Mouse (Mus musculus) adrenal gland, postnatal 36 days (tissue): ENCODE measurements around the gene Tmem223. TPM values are rescaled to one million over a fixed set of nuclear protein-coding genes. Genes with fewer than 3 reads are reported as not detected.
A peak's percentile ranks its signal among the peaks of the same experiment; 100 is the strongest.
"Not testable (repeated sequence)": the region's sequence is repeated elsewhere in the genome, so short reads cannot be mapped to it uniquely, and the experiment has no call there.

Experiments used
- DNase-seq, 2 experiments: peaks; one replicate each; pipeline ENCODE4 v3.0.0; 2021; ENCODE audit warnings: mixed read lengths in 1 of 2
- long read RNA-seq, 2 experiments: library from polyadenylated mRNA; stranded (forward); transcript quantifications; one replicate each; pipeline ENCODE4 v2.0.0; 2021; ENCODE audit warnings: borderline sequencing depth in 2 of 2
- total RNA-seq, 2 experiments: library from RNA; stranded (reverse); gene quantifications; 2 replicates each; pipeline ENCODE4 v1.2.3; 2021

Tmem223 gene
- 100 to 1,000 TPM; 113 to 127 TPM for total RNA-seq
- long read RNA-seq, experiment 1, transcript Tmem223-201 (2 exons, 748 nt) = major isoform, 142 of 154 reads
- long read RNA-seq, experiment 1, partial matches to known transcripts = 8 of 154 reads
- long read RNA-seq, experiment 1, other reads (novel, unspliced or antisense) = 4 of 154 reads
- long read RNA-seq, experiment 2, transcript Tmem223-201 (2 exons, 748 nt) = major isoform, 82 of 82 reads
- long read RNA-seq, experiment 2, partial matches to known transcripts = 0 of 82 reads
- long read RNA-seq, experiment 2, other reads (novel, unspliced or antisense) = 0 of 82 reads

DNA sequence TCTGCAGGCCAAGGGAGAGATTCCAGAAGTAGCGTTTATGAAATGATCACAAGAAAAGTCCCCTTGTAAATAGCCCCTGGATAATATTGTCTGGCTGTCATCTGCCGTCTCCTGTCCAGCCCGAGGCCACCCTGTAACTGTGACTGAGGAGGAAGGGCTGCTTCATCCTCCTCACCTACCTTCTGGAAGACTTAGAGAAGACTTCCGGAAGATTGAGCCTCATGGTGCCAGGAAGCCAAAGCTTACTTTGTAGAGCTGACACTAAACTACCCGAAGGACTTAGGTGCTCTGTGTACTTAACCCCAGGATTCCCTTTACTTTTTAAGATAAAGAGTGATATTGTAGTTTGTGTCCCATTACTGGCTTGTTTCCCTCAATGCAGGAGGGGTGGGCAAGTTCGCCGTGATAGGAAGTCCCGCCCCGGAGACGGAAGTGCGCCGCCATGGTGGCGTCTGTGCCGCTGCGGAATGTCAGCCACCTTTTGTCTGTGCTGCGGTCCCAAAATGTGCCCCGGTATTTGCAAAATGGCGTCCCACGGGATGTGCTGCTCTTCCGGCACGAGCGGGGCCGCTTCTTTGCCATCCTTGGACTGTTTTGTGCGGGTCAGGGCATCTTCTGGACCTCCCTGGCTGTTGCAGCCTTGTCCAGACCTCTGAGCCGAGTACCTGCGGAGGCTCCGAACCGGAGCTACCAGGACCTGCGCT lies at the start of gene Tmem223:
Gene Tmem223 (plus strand): TSS at position 430 of the 704 bp plus-strand sequence.
- peak; percentile 88 to 92 for DNase-seq

- DNase-seq = no peak
Measured at GRCm38 (mm10) chr19:8721378-8721777, 49.4 kb upstream of the Tmem223 start.

GRCm38 (mm10) chr19:8722021-8722420 lies 48.8 kb upstream of the Tmem223 start:
- no peak for DNase-seq

DNA sequence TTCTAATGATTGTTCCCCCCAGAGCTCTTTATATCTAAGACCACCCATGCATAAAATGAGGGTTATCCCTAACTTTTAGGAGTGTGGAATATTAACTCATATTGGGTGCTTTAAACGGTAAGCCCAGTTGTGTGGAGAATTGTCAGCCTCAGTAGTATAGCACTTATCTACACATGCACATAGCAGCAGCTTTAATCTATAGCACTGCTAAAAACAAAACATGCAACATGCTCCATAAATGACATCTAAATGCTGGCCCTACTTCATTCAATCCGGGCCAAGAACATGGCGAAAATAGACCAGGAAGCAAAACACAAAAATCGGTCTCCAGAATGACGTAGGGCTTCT lies 48.3 kb upstream of the Tmem223 start:
- DNase-seq = no peak

DNA sequence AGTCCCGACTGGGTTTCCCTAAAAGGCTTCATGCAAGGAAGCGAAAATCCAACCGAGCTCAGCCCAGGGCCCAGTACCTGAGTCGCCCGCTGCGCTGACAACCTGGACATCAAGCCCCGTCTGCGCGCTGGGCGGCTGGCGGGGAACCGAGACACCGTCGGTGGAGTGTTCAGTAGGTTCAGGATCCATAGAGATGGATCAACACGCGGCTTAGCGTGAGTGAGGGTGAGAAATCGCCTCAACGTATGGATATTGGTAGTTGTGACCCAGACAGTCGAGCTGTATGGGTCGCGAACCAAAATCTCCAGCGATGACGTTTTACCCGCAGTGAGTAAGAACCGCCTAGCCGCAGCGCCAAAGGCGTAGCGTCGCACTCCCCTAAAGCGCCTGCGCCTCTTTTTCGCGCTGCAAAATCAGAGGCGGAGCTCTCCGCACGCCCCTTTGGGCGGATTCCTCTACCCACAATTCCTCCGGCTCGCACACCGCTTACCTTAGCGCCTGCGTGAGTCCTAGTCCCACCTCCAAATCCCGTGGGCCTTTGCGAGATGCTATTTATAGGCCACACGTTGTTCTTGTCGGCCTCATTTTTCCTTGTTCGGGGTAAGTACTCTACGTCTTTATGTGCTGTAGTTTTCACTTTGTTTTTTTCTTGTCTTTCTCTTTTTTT lies 47.8 kb upstream of the Tmem223 start, which contains the start of gene Slc3a2:
Gene Slc3a2 (minus strand): TSS at position 463 of the 667 bp plus-strand sequence.
- peak; percentile 95 to 96 for DNase-seq

DNA sequence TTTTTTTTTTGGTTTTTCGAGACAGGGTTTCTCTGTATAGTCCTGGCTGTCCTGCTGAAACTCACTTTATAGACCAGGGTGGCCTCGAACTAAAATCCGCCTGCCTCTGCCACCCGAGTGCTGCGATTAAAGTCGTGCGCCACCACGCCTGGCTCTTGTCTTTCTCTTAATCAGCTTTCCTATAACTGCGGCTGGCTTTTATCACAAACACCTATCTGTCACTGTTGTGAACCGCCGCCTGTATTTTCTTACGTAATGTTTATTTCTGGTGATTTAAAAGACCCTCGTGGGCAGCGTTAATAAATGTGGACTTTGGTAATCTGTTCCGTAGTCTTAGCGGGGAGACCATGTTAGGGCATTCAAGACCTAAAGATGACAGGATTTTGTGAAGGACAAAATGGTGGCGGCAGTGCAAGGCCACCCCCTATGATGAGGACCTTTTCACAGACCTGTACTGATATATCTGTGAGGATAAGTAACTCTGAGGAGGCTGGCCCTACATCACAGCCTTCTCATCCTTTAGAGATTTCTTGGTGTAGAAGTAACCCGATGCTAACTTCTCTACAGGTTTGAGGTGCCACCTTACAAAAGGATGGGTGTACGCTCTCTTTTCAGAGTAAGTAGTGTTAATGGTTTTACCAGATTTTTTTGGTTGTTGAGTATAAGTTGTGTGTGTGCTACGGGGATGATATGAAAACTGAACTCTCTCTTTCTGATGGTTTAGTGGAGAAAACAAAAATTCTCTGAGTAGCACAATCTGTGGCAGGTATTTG lies 47.0 kb upstream of the Tmem223 start:
- DNase-seq = no peak

DNA sequence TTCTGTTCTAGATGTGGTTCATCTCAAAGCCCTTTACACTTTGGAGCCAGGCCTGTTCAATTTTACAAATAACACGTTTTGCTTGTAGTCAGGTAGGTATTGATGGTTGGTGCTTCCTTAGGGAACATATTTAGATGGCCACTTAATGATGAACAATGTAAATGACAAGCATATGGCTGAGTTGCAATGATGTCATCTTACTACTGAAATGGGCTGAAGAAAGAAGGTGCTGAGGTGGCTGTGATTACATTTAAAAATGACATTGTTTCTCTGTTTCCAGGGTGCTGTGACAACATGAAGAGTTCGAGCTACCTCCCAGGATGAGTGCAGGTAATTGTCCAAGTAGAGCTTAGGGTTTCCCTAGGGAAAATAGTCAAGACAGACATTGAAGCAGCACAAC lies 46.4 kb upstream of the Tmem223 start:
- DNase-seq = no peak

DNA sequence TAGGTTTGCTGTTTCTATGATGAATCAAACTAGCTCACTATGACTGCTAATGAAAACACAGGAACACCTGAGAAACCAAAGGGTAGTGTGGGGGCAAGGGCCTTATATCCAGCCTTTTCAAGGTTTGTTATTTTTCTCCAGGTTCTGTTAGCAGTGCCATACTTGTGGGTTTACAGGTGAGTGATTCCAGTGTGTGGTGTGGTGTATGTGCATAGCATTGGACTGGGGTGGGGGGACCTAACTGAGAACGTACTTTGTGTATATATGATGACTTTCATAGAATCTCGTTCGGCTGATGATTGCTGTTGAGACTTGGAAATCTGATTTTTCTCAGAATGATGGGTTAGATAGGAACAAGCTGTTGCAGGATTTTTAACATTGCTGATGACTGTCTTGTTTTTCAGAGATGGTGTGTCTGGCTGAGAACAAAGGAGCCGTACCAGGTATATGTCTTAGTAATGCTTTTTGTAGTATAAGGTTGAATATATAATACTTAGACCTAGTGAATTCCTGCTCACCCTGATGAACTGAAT lies 45.6 kb upstream of the Tmem223 start:
- no peak for DNase-seq

GRCm38 (mm10) chr19:8726609-8727390 lies 44.0 kb upstream of the Tmem223 start:
- DNase-seq = no peak

DNA sequence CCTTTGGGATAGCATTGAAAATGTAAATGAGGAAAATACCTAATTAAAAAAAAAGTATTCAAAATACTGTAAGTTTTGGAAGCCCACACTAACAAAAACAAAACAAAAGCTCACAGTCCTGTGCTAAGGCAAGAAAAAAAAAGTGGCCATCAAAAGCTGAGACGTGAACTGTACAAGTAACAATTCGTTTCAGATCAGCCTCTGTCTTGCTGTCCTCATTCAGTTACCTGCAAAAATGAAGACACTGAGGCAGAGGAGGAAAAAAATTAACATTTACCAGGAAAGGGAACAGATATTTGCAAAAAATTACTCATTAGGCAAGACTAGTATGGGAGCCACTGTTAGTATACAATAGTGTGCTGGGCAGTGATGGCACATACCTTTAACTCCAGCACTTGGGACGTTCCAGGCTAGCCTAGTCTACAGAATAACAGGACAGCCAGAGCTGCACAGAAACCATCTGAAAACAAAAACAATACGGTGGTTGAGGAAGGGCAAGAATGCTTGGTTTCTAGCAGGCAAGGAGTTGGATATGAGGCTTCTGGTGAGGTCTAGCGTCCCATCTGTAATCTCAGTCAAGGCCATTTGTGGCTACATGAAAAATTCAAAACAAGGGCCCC lies 43.2 kb upstream of the Tmem223 start:
- no peak for DNase-seq

- DNase-seq = not testable (repeated sequence)
Measured at GRCm38 (mm10) chr19:8728335-8729099, 42.3 kb upstream of the Tmem223 start.

- DNase-seq = no peak
Measured at GRCm38 (mm10) chr19:8734334-8734733, 36.5 kb upstream of the Tmem223 start.

DNA sequence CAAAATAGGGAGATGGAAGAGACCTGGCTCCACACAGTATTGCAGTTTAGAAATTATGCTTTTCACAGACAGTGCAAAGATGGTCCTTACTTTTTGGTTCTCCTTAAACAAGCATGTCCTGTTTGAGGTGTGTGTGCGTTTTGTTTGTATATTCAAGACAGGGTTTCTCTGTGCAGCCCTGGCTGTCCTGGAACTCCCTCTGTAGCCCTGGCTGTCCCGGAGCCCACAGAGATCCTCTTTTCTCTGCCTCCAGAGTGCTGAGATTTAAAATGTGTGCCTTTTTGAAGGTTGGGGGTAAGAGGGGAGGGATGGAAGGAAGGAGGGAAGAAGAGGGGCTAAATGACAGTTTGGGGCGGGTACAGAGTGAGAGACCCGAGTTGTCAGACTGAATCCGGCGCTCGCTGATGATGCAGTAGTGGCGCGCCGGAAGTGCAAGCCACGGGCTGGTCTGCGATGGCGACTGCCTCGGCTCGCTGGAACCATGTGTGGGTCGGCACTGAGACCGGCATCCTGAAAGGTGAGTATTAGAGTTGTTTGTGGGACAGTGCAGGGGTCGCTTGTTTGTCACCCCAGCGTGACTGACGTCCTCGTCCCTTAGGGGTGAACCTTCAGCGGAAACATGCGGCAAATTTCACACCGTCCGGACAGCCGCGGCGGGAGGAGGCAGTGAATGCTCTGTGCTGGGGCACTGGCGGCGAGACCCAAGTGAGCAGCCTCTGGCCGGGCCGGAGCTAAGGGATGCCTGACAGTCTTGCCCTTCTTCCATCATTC lies 35.2 kb upstream of the Tmem223 start, which contains the start of gene Wdr74:
Gene Wdr74 (plus strand): TSS at position 439 of the 771 bp plus-strand sequence.
- peak; percentile 93 to 95 for DNase-seq

- no peak for DNase-seq
Measured at GRCm38 (mm10) chr19:8736160-8736467, 34.7 kb upstream of the Tmem223 start.

- no peak for DNase-seq
Measured at GRCm38 (mm10) chr19:8738911-8739310, 31.9 kb upstream of the Tmem223 start.

DNA sequence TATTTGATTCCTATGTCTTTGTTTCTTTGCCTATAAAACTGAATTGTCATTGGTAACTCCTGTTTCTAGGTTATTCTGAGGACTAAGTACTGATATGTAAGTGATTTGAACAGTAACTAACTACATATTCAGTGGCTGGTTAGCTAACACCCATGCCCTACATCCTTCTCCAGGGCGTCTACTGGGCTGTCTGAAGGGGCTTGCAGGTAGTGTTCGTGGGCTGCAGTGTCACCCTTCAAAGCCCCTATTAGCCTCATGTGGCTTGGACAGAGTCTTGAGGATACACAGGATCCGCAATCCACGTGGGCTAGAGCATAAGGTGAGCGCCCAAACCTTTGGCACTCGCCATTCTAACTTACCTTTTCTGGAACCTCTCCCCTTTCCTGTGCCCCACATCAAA lies 31.1 kb upstream of the Tmem223 start:
- DNase-seq = no peak

DNA sequence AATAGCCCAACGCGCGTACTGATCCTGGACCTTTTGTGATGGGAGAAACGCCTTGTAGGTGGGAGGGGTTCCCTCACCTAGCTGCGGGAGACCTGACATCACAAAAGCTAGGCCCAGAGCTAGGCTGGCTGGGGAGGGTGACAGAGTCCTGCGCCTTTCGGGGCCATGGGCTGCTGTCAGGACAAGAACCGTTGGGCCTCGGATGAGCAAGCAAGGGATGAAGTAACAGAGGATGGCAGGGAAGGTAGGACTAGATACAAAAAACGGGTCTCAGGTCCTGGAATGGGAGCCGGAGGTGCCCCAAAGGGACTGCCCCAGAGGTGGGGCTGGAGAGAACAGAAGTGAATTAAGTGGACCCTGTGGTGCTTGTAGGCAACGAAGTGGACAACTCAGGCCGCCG lies 30.2 kb upstream of the Tmem223 start, which contains the start of gene 1700092M07Rik:
Gene 1700092M07Rik (plus strand): TSS at position 116 of the 400 bp plus-strand sequence.
- no peak for DNase-seq

DNA sequence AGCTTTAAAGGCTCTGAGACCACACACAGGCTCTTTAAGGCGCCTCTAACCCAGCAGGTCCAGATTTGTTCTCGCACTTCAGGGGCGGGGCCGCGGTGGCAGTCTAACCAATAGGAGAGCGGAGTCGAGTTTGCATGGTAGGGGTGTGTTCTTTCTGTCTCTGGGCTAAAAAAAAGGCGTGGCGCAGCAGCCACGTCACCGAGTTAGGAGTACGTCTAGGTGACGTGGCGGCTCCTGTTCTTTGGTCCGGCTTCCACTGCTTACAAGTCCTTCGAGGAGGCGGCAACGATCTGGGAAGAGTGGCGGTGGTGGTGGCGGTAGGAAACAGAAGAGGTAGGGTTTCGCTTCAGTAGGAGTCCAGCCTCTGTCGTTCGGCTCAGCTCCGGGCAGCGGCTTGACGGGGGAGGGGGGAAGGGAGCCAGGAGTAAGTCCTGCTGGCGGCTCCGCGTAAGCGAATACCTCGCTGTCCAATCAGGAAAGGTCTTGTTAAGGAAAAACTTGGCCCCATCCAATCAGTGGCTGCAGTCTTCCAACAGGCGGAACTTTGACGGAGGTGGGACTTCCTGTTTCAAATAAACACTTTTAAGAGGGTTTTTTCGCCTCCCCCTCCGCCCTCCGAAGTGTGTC lies 29.4 kb upstream of the Tmem223 start, which contains the start of gene Stx5a:
Gene Stx5a (plus strand): TSS at position 171 of the 627 bp plus-strand sequence.
- peak; percentile 96 to 97 for DNase-seq
